Comparison of ENCODE assay signal across 33 mouse cellular contexts in genomic region chr5:15522470-15522869, GRCm38 (mm10). TPM values are rescaled to one million over a fixed set of nuclear protein-coding genes. Genes with fewer than 3 reads are reported as not detected.
DNase-seq lines count a peak whose midpoint lies in the region; ATAC-seq and TF ChIP-seq lines count a peak whose summit lies in the region.
"Not testable (repeated sequence)": the region's sequence is repeated elsewhere in the genome, so short reads cannot be mapped to it uniquely, and the experiment has no call there.
"Had no signal": no experiment of that assay in that cellular context is flagged by ENCODE, and none has a peak within 500 bp of the region (broad histone marks: within the 10 kb centered on the region; RNA-seq: fewer than 3 reads in every experiment).

No protein-coding gene starts in this region.

- intact Hi-C loops in gastrocnemius, adult 2 months (cut with DNase I) = not testable (repeated sequence)

- H3K4me3 ChIP-seq in gastrocnemius, adult 2 months; stomach, postnatal 0 days (ENCODE audit: low read depth, low read length): not testable (repeated sequence)

- not testable (repeated sequence) for H3K4me2 ChIP-seq in stomach, postnatal 0 days (replicated peaks; ENCODE audit: low read depth)

- not testable (repeated sequence) for H3K4me1 ChIP-seq in stomach, postnatal 0 days (replicated peaks; ENCODE audit: control insufficient read depth, insufficient read depth)

- not testable (repeated sequence) for H3K27me3 ChIP-seq in stomach, postnatal 0 days (ENCODE audit: control insufficient read depth, insufficient read depth, low read length)

- DNase-seq in adrenal gland, postnatal 14 days = peak; percentile 27
- DNase-seq in gastrocnemius, adult 2 months = peak; percentile 20
- peak; percentile 11 for DNase-seq in heart, postnatal 4 days
- DNase-seq in kidney, postnatal 10 days = peak; percentile 48
- DNase-seq in left cerebral cortex, adult 18-20 months (ENCODE audit: low spot score in 2 of 2) = peak; percentile 19 to 44
- DNase-seq in lung, postnatal 10 days = peak; percentile 23
- not testable (repeated sequence) for DNase-seq in stomach, postnatal 0 days (ENCODE audit: low spot score)

- TF ChIP-seq EP300 in stomach, postnatal 0 days (optimal IDR thresholded peaks at IDR 0.05) = not testable (repeated sequence)

- TF ChIP-seq CTCF in gastrocnemius, adult 2 months (IDR thresholded peaks at IDR 0.05) = peak; percentile 22; the same call in 1 of the 2 replicates
- TF ChIP-seq CTCF in stomach, postnatal 0 days (IDR thresholded peaks at IDR 0.05; ENCODE audit: low read depth) = peak; percentile 44

- not testable (repeated sequence) for ATAC-seq in stomach, postnatal 0 days (ENCODE audit: low FRiP score, low TSS enrichment)

- H3K9me3 ChIP-seq in stomach, postnatal 0 days (ENCODE audit: control insufficient read depth, low read length) = not testable (repeated sequence)

- not testable (repeated sequence) for H3K36me3 ChIP-seq in stomach, postnatal 0 days (ENCODE audit: control insufficient read depth, insufficient read depth, low read length)

- not testable (repeated sequence) for H3K27ac ChIP-seq in gastrocnemius, adult 2 months; stomach, postnatal 0 days (replicated peaks)

- not testable (repeated sequence) for H3K9ac ChIP-seq in stomach, postnatal 0 days (ENCODE audit: low read length)

RNA-seq across cellular contexts. Expression of gene Gm21190, which starts 6.6 kb away (rescaled TPM):
- total RNA-seq in adrenal gland, postnatal 14 days (2021) = not detected in 2 replicates
- total RNA-seq in gastrocnemius, adult 2 months (2021) = not detected
- not detected for total RNA-seq in heart, postnatal 4 days (2021)
- not detected for total RNA-seq in left cerebral cortex, adult 18-20 months (2021)
- polyA plus RNA-seq in stomach, postnatal 0 days (2015; fragmentation: Nextera tagmentation; extraction: Ambion mirVana) = not detected in 2 replicates
- total RNA-seq: adrenal gland, adult 18-20 months; gastrocnemius, adult 8-10 months; granulocyte monocyte progenitor cell, adult 5-6 weeks; heart, postnatal 36 days; layer of hippocampus, adult 18-20 months; layer of hippocampus, postnatal 14 days; left cerebral cortex, postnatal 4 days; megakaryocyte, adult 5-6 weeks had no signal
- polyA plus RNA-seq: CD4-positive, CD25-positive, alpha-beta regulatory T cell, adult 4 months; cortical plate, adult 2 months; embryonic facial prominence, embryonic 14.5 days; erythroblast, embryonic 14.5 days; forebrain, embryonic 11.5 days; forebrain, embryonic 16.5 days; heart, embryonic 10.5 days; heart, embryonic 15.5 days; hindbrain, embryonic 13.5 days; intestine, embryonic 16.5 days; kidney, embryonic 15.5 days; limb, embryonic 14.5 days; liver, embryonic 12.5 days; lung, adult 2 months; midbrain, embryonic 11.5 days; midbrain, embryonic 16.5 days; myocyte; neural tube, embryonic 12.5 days had no signal

RNA-seq across cellular contexts. Expression of gene Gm21149, which starts 46.1 kb away (rescaled TPM):
- total RNA-seq in adrenal gland, postnatal 14 days (2021) = not detected in 2 replicates
- not detected for total RNA-seq in gastrocnemius, adult 2 months (2021)
- not detected for total RNA-seq in heart, postnatal 4 days (2021)
- not detected for total RNA-seq in left cerebral cortex, adult 18-20 months (2021)
- 0.29 TPM in 1 of 2 replicates, not detected in the other for polyA plus RNA-seq in stomach, postnatal 0 days (2015; fragmentation: Nextera tagmentation; extraction: Ambion mirVana)
- total RNA-seq: adrenal gland, adult 18-20 months; gastrocnemius, adult 8-10 months; granulocyte monocyte progenitor cell, adult 5-6 weeks; heart, postnatal 36 days; layer of hippocampus, adult 18-20 months; layer of hippocampus, postnatal 14 days; left cerebral cortex, postnatal 4 days; megakaryocyte, adult 5-6 weeks had no signal
- polyA plus RNA-seq: CD4-positive, CD25-positive, alpha-beta regulatory T cell, adult 4 months; embryonic facial prominence, embryonic 14.5 days; erythroblast, embryonic 14.5 days; forebrain, embryonic 11.5 days; forebrain, embryonic 16.5 days; hindbrain, embryonic 13.5 days; intestine, embryonic 16.5 days; kidney, embryonic 15.5 days; limb, embryonic 14.5 days; liver, embryonic 12.5 days; midbrain, embryonic 11.5 days; midbrain, embryonic 16.5 days; myocyte; neural tube, embryonic 12.5 days had no signal

RNA-seq across cellular contexts. Expression of gene Gm21083, which starts 54.7 kb away (rescaled TPM):
- not detected in 2 replicates for total RNA-seq in adrenal gland, postnatal 14 days (2021)
- total RNA-seq in gastrocnemius, adult 2 months (2021) = not detected
- not detected for total RNA-seq in heart, postnatal 4 days (2021)
- not detected for total RNA-seq in left cerebral cortex, adult 18-20 months (2021)
- not detected in 2 replicates for polyA plus RNA-seq in stomach, postnatal 0 days (2015; fragmentation: Nextera tagmentation; extraction: Ambion mirVana)
- total RNA-seq: adrenal gland, adult 18-20 months; gastrocnemius, adult 8-10 months; granulocyte monocyte progenitor cell, adult 5-6 weeks; heart, postnatal 36 days; layer of hippocampus, adult 18-20 months; layer of hippocampus, postnatal 14 days; left cerebral cortex, postnatal 4 days; megakaryocyte, adult 5-6 weeks had no signal
- polyA plus RNA-seq: CD4-positive, CD25-positive, alpha-beta regulatory T cell, adult 4 months; cortical plate, adult 2 months; embryonic facial prominence, embryonic 14.5 days; erythroblast, embryonic 14.5 days; forebrain, embryonic 11.5 days; forebrain, embryonic 16.5 days; hindbrain, embryonic 13.5 days; kidney, embryonic 15.5 days; liver, embryonic 12.5 days; lung, adult 2 months; midbrain, embryonic 11.5 days; midbrain, embryonic 16.5 days; myocyte; neural tube, embryonic 12.5 days had no signal
